Mouse (Mus musculus): Measurements from ENCODE around the gene Slu7.

Gene Slu7

DNA sequence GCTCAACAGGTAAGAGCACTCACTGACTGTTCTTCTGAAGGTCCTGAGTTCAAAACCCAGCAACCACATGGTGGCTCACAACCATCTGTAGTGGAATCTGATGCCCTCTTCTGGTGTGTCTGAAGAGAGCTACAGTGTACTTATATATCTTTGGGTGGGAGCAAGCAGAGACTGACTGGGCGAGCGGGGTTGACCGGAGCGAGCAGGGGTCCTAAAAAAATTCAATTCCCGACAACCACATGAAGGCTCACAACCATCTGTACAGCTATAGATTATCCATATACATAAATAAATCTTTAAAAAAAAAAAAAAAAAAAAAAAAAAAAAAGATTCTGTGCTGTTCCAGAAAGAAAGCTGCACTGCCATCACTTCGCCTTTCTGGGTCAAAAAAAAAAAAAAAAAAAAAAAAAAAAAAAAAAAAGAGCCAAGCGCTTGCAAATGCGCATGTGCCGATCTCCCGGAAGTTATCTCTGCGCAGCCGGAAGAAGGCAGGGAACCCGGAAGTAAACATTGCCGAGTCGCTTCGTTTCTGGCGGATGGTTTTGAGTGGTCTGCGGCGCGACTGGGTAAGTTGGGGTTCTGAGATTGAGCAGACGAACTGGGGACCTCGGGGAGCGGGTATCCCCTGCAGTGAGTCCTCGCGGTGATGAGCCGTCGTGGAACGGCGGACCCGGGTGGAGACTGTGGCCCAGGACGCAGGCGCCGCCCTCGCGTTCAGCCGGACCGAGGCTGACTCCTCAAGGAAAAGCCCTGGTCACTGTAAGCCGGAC, at the start of gene Slu7:
TSS of gene Slu7 (plus strand) at position 491 of the 770 bp plus-strand sequence.
- DNase-seq, result peak; percentile 74

DNA sequence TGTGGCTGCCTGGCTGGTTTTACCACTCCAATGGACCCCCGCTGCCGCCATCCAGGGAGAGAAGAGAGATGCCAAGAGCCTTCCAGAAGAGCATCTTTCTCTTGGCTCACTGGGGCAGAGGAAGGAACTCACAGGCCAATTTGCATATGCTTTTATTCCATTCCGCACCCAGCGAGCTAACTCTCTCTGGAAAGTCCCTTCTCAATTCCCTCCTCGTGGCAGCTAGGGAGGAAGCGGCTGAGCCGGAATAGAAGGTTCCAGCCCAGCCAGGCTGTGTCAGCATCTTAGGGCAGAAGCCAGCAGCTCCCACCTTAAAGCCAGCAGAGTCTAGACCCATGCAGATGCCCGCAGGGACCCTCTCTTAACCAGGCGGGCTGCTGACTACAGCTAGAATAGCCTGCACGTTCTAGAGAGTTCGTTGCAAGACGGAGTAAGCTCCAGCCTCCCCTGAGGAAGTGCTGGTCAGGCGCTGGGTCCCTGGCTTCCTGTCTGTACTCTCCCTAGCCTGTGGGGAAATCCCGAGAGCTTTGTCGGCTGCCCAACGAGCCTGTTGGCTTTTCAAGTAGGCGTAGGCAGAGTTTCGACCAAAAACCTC, 48.4 kb upstream of the Slu7 start:
- peak; percentile 65 for DNase-seq

DNA sequence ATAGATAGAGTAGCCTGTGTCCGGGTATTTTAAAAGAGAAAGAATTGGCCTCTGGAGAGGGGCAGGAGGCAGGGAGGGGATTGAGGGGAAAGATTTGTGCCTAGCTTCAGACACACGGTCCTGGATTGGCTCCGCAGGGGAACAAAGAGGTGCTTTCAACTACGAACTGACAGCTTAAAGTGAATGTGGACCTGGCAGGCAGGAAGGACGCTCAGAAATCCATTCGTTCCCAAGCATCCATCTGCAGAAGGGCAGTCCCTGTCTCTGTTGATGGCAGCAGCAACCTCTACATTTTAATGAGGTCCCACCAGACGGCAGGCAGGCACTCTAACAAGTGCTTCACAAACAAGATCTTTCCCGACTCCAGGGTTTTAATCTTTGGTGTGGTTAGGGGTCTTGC, 47.8 kb upstream of the Slu7 start:
- no peak for DNase-seq

DNA sequence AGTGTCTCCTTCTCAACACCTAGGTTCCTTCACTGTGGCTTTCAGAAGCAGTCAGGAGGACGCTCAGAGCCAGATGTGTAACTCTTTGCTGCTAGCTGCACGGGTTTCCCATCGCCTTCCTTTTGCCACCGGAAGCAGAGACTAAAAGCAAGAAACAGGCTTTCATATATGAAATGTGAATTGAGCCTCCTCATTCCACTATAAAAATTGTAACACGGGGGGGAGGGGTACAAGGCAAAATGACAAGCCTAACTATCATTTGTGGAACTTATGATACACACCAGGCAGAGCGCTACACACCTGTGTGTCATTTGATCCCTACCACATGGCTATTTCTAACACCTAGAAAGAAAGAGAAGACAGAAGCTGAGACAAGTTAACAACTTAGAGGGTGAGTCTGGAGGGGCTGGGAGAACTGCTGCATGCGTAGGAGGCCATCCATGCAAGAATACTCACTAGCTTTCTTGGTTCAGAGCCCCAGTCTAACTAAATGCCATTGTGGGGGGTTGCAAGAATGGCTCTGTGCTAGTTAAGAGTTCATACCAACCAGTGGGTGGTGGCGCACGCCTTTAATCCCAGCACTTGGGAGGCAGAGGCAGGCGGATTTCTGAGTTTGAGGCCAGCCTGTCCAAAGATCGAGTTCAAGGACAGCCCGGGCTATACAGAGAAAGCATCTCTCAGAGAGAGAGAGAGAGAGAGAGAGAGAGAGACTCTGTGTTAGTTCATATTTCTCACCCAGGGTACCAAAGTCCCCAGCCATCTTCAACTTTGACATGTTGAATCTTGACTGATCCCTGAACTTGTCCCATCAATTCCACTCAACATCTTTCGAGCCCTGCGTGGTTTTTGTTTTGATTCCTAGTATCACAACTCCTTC, 46.3 kb upstream of the Slu7 start:
- no peak for DNase-seq

DNA sequence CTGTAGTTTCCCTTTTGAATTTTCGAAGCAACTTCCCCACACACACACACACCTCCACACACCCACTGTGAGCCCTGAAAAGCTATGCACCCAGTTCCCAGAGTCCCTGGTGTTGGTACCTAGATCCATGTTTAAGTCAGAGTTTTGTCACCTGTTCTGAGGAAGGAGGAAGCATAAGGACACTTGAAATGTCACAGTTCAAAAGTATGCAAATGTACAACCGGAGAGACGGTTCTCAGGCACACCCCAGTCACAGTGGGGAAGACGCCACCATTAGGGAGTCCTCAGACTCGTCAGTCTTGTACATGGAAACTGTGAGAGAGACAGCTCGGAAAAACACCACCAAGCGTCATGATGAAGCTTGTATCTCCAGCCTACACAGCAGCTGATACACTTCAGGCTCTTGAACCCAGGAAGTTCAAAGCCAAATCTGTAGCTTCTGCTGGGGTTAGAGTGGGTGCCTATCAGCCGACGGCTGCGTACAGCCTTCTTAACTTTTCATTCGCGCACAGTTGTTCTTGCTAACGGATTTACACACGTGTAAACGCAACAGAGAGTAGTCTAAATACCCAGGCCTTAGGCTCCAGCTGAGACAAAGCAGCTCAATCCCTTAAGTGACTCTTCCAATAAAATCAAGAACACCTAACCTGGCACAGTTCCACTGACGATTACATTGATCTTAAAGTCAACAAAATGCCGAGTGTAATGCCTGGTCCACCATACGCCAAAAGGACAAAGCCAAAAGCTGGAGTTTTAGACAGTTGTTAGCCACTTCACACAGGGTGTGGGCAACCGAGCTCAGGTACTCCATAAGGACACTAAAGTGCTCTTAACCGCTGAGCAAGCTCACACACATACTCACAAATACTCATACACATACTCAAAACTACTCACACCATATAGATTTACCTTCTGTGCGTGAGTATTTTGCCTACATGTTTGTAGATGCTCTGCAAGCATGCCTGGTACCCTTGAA, 45.1 kb upstream of the Slu7 start:
- DNase-seq, result no peak

DNA sequence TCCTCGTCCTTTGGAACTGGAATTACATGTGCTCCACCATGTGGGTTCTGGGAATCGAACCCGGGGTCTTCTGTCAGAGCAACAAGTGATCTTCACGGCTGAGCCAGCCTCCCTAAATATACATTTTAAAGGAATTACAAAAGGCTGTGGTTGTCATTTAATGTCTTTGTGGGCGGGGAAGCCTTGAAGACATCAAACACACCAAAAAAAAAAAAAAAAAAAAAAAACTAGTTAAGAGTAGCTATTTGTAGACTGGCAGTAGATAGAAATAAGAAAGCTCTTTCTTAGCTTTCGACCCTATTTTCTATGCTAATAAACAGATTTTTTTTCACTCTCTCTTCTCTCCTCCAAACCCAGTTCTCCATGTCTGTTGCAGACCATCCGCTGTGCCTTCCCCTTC, 44.4 kb upstream of the Slu7 start:
- DNase-seq, result no peak

DNA sequence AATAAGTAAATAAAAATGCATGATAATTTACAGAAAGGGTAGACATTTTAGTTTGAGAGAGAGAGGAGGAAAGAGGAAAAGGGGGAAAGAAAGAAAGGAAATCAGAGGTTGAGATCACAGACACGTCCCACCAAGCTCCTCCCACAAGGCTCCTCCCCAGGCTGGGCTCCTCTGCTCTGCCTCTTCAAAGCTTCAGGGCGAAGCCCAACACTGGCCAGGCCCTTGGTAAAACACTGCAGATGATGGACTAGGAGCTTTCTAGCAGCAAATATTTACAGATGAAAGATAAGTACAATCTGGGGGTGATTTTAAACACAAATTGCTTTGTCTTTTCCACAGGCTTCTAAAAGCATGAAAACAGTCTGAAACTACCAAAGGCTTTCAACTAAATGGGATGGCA, 40.8 kb upstream of the Slu7 start:
- no peak for DNase-seq

DNA sequence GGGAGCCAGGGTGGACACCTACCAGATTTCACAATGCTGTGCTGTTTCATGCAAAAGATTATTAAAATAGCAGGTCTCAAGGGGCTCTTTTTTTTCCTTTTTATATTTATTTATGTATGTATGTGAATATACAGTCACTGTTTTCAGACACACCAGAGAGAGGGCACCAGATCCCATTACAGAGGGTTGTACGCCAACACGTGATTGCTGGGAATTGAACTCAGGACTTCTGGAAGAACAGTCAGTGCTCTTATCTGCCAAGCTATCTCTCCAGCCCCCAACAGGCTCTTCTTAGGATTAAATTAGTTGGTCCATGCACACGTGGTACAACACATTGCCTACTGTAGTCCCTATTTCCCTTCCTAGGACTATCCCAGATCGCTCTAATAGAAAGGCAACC, 40.2 kb upstream of the Slu7 start:
- DNase-seq, result no peak

DNA sequence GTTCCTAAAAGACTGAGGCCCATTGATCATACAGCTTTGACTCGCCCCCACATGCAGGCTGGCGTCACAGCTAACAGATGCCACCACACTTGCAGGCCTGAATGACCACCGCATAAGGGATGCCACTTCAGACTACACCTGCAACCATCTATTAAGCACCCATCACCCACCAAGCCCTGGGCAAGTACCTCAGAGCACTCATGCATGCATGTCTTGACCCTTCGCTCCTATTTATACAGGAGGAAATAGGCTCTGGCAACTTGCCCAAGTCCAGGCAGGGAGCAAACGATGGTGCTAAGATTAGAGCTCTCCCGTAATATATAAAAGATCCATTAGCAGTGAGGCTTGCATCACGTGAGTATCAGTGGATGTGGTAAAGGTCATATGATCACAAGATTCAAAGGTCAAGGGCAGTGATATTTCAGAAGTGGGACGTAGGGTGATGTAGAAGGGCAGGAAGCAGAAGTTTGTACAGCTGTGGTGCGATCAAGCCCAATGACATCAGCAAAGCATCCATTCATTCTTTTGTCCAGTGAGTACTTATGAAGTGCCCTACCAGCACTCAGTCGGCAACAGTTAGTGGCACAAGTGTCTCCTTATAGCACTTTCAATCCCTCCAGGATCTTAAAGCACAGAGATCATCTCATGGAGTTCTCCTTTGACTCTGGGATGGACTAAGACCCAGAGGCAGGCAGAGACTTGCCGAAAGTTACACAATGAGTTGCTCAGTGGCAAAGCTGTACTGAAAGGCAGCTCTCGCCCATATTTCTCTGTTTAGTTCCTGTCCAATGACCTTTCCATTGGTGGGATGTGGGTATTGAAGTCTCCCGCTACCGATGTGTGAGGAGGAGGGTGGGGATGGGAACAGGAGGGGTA, 38.2 kb upstream of the Slu7 start:
- peak; percentile 49 for DNase-seq

DNA sequence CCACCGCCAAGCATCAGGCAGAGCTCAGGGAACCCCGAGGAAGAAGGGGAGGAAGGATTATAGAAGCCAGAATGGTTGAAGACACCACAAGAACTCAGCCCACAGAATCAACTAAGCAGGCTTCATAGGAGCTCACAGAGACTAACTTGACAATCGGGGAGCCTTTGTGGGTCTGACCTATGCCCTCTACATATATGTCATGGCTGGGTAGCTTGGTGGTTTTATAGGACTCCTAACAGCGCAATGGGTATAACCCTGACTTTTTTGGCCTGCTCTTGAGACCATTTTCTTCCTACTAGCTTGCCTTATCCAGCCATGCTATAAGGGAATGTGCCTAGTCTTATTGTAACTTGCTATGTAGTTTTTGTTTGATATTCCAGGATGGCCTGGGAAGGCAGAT, 37.3 kb upstream of the Slu7 start:
- no peak for DNase-seq

DNA sequence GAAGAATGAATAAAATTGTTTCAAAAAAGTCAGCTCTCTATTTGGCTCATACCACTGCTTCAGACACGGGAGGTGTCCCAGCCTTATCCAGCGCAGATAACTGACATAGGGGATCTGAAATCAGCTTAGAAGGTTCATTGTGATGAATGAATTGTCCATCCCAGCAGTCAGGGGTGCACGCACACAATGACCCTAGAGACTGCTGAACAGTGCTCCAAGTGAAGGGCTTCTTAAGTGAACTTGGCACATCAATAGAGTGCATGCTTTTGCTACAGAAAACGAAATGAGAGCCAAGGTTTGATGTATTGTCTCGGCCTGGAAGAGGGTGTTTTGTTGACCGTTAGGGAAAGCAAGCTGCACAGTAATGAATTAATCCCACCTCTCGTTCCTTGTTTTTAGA, 36.9 kb upstream of the Slu7 start:
- no peak for DNase-seq

DNA sequence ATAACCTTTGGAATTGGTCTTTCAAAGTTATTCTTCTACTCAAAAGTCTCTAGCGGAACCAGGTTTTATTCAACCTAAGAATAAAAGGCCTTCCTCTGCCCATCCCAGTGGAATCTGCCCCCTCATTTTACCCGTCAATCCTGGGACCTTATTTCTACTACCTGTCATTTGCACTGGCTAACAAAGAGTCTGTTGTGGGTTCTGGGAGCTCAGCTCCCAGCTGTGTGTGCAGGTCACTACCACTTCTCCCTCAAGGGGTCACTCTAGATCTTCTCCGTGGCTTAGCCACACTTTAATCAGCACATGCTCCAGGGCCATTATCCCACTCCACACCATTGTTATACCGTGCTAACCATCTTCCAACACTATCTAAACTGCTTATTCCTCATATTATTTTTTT, 34.2 kb upstream of the Slu7 start:
- DNase-seq, result peak; percentile 70

DNA sequence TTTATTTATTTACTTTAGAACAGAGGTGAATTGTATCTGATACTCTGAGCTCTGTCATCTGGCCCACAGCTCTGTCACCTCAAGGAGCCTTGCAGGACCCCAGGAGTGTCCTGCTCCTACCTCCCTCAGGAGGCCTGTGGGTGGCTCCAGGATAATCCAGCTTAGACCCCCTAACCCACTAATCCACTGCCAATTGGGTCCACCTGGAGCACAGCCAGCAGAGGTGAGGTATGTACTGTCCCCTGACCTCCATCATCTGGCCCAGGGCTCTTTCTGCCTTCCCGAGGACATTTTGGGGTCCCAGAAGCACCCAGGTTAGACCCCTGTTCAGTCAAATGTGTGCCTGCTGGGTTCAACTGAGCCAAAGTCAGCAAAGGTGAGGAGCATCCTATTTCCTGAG, 33.4 kb upstream of the Slu7 start:
- no peak for DNase-seq

DNA sequence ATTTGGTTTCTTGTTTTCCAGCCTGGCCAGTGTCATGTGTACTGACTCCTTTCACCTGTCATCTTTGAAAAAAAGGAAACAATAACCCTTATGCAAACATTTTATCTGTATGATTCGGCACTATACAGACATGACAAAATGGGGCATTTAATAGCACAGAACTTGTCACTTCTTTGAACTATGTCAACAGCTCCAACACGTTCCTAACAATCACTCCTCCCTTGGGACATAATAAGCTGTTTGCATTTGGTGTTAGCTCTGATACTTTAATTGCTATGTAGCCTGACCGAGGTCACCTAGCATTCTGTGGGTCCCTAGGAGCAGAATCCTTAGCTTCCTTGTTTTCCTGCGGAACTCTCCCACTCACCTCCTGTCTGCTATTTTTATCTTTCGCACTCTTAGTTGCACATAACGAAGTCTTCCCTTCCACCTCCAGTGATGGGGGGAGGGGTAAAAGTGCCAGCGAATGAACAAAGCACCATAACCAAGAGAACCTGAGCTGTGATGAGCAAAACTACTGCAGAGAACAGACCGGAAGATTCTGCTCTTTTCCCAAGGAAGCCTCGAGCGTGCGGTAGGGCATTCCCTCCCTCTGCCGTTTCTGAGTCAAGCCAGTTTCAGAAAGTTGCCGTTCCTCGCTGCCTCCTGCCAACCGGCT, 29.3 kb upstream of the Slu7 start:
- DNase-seq, result no peak

DNA sequence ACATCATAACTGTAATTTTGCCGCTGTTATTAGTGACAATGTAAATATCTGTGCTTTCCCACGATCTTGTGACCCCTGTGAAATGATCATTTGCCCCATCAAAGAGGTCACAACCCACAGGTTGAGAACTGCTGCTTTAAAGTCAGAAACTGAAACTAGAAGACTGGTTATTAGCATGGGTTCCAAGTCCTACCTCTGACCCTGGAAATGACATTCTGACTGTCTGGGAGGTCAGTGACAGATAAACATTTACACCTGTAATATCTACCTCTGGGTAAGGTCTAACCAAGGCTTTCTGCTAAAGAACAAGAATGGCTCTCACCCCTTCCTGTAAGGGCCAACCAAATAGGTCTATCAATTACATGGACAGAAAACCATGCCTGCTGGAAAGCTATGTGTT, 24.7 kb upstream of the Slu7 start:
- no peak for DNase-seq

DNA sequence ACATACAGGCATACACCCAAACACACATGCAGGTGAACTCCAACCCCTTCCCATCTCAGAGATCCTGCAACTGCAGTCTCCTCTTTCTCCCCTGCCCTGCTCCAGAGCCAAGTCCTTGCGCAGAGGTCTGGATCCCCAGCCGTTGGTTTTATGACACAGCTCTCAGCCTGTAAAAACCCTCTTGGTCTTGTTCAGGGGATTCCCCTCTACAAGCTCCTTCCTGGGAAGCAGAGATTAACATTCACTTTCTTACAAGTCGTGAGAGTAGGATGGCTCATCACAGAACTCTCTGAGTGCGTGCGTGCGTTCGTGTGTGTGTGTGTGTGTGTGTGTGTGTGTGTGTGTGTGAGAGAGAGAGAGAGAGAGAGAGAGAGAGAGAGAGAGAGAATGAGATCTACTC, 23.3 kb upstream of the Slu7 start:
- no peak for DNase-seq

DNA sequence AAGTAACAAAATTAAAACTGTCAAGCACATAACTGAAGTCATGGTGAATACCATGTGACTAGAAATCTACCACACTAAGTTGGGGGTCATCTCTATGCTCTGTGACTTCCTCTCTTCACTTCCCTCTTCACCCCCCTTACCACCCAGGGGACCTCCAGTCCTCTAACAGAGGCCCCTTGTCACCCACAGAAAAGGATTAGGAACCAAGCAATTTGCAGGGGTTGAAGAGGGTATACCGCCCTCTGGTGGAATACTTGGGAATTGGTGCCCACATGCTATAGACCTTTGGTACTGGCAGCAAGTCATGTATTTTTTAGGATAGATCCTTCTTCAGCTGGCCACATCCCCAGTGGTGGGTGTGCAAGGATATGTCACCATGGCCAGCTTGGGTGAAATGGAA, 22.1 kb upstream of the Slu7 start:
- DNase-seq, result peak; percentile 78

DNA sequence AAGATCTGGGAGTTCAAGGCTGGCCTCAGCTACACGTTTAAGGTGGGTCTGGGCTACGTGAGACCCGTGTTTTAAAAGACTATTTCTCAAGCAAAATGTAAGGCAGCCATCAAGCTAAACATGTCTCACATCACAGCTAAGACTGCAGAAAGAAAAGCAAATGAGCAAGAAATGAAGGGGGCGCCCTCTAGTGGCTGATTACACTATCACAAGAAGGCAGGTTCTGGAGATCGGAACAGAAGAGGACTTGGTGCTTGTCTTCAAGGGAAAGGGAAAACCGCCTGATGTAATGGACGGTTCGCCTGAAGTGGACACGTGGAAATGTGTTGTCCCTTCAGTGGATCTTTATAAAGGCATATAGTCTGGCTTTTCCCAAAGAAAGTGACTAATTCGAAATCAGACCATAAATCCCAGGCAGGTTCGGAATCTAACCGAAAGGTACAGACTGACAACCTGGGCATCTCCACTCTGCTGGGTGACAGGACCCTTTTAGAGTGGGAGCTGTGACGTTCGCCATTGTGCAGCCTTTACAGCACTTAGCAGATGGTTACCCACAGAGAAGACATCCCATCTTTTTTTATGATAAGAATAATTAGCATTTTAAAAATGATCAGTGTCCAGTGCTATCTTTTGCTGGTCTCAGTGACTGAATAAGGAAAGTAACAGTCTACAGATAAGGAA, 20.6 kb upstream of the Slu7 start:
- peak; percentile 83 for DNase-seq

DNA sequence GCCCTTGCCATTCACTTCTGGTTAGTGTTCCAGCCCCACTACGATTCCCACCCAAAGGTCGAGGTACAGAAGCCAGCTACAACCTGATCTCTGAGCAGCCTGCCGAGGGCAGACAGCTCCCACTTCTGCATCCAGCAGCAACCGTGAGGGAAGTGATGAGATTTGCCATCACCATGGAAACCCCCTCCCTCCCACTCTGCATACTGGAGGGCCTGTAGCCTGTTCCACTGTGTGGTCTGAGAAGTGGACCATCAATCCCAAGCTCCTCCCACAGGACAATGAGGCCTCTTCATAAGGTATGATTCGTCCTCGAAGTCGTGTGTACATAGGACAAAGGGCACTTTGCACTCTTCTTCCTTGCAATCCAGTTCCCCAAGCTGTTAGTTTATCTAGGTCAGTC, 16.3 kb upstream of the Slu7 start:
- no peak for DNase-seq

DNA sequence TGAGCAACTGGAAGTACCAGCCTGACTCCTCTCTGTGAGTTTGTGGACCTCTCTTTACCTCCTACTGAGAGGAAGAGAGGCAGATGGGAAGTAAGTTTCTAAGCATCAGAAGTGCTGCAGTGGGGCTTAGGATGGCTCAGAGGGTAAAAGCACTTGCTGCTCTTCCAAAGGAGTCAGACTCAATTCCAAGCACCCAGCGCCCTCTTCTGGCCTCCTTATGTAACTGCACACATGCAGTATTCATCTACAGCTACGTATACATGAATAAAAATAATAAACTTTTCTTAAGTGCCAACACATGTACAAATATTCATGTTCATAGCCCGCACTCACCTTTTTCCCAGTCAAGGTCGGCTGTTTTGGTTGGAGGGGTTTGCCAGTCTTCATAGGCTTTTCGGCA, 9.2 kb upstream of the Slu7 start:
- DNase-seq, result no peak

Measured in kidney, adult 9 months (tissue).